Comparison of ENCODE assay signal across 11 mouse cellular contexts in genomic region chr3:68071395-68072386, GRCm38 (mm10). TPM values are rescaled to one million over a fixed set of nuclear protein-coding genes. Genes with fewer than 3 reads are reported as not detected.
A peak's percentile ranks its signal among the peaks of the same experiment; 100 is the strongest.
DNase-seq lines count a peak whose midpoint lies in the region; ATAC-seq lines count a peak whose summit lies in the region.
"Had no signal": no experiment of that assay in that cellular context is flagged by ENCODE, and none has a peak within 500 bp of the region (broad histone marks: within the 10 kb centered on the region; RNA-seq: fewer than 3 reads in every experiment).

No protein-coding gene starts in this region.

- H3K9me3 ChIP-seq in hindbrain, embryonic 14.5 days (ENCODE audit: control insufficient read depth, low read length) = no peaks in the 10 kb centered on the region
- no peaks in the 10 kb centered on the region for H3K9me3 ChIP-seq in hindbrain, embryonic 10.5 days
- H3K9me3 ChIP-seq in neural tube, embryonic 13.5 days = no peaks in the 10 kb centered on the region
- H3K9me3 ChIP-seq in neural tube, embryonic 14.5 days (ENCODE audit: control insufficient read depth, low read length) = no peaks in the 10 kb centered on the region
- H3K9me3 ChIP-seq: embryonic facial prominence, embryonic 12.5 days; heart, embryonic 10.5 days had no signal

- DNase-seq in hindbrain, embryonic 14.5 days (ENCODE audit: low spot score) = peak; percentile 77
- DNase-seq in hindbrain, embryonic 10.5 days (ENCODE audit: low spot score) = no peak
- no peak for DNase-seq in neural tube, embryonic 10.5 days (ENCODE audit: extremely low spot score, low spot score)
- DNase-seq: lung, postnatal 36 days; right cerebral cortex, postnatal 25 days had no signal

- no peaks in the 10 kb centered on the region for H3K27me3 ChIP-seq in hindbrain, embryonic 14.5 days (ENCODE audit: control insufficient read depth, insufficient read depth, low read length)
- H3K27me3 ChIP-seq in hindbrain, embryonic 10.5 days (ENCODE audit: insufficient read depth, poor library complexity, severe bottlenecking) = no peaks in the 10 kb centered on the region
- no peaks in the 10 kb centered on the region for H3K27me3 ChIP-seq in neural tube, embryonic 13.5 days
- H3K27me3 ChIP-seq in neural tube, embryonic 14.5 days (ENCODE audit: control insufficient read depth, insufficient read depth, low read length) = no peaks in the 10 kb centered on the region
- H3K27me3 ChIP-seq: embryonic facial prominence, embryonic 12.5 days had no signal

- no peaks in the 10 kb centered on the region for H3K4me1 ChIP-seq in hindbrain, embryonic 14.5 days (replicated peaks; ENCODE audit: control insufficient read depth, insufficient read depth, low read length)
- no peaks in the 10 kb centered on the region for H3K4me1 ChIP-seq in hindbrain, embryonic 10.5 days (replicated peaks)
- H3K4me1 ChIP-seq in neural tube, embryonic 13.5 days (replicated peaks) = peaks cover 12% of the 10 kb centered on the region
- H3K4me1 ChIP-seq in neural tube, embryonic 14.5 days (ENCODE audit: control insufficient read depth, insufficient read depth, low read length) = no peaks in the 10 kb centered on the region
- H3K4me1 ChIP-seq: embryonic facial prominence, embryonic 12.5 days; heart, embryonic 10.5 days had no signal

- H3K36me3 ChIP-seq in hindbrain, embryonic 14.5 days (replicated peaks; ENCODE audit: control insufficient read depth, insufficient read depth) = no peaks in the 10 kb centered on the region
- H3K36me3 ChIP-seq in hindbrain, embryonic 10.5 days = no peaks in the 10 kb centered on the region
- H3K36me3 ChIP-seq in neural tube, embryonic 13.5 days = no peaks in the 10 kb centered on the region
- no peaks in the 10 kb centered on the region for H3K36me3 ChIP-seq in neural tube, embryonic 14.5 days (ENCODE audit: control insufficient read depth, insufficient read depth, low read length)
- H3K36me3 ChIP-seq: embryonic facial prominence, embryonic 12.5 days; heart, embryonic 10.5 days had no signal

- 56% methylated on average over 9 of the region's 9 CpGs for WGBS in hindbrain, embryonic 14.5 days
- WGBS in hindbrain, embryonic 10.5 days = 88% methylated on average over 9 of the region's 9 CpGs
- WGBS in neural tube, embryonic 13.5 days = 47% methylated on average over 9 of the region's 9 CpGs
- 43% methylated on average over 9 of the region's 9 CpGs for WGBS in neural tube, embryonic 14.5 days

- H3K4me3 ChIP-seq in hindbrain, embryonic 14.5 days (replicated peaks; ENCODE audit: low read length) = no peak overlapping the region
- H3K4me3 ChIP-seq in hindbrain, embryonic 10.5 days = no peak overlapping the region
- no peak overlapping the region for H3K4me3 ChIP-seq in neural tube, embryonic 13.5 days
- H3K4me3 ChIP-seq in neural tube, embryonic 14.5 days (ENCODE audit: low read depth, low read length) = no peak overlapping the region
- H3K4me3 ChIP-seq: embryonic facial prominence, embryonic 12.5 days; heart, embryonic 10.5 days had no signal

- ATAC-seq in hindbrain, embryonic 14.5 days (ENCODE audit: low FRiP score) = peak; percentile 84
- peak; percentile 88 for ATAC-seq in neural tube, embryonic 13.5 days (ENCODE audit: low read depth)
- ATAC-seq in granulocyte monocyte progenitor cell, adult 5-6 weeks (replicated peaks; ENCODE audit: poor library complexity, severe bottlenecking) = peak; percentile 42; the same call in 1 of the 2 replicates
- peak; percentile 87 for ATAC-seq in neural tube, embryonic 14.5 days (ENCODE audit: low read depth)
- ATAC-seq in monocyte, adult 5-6 weeks (replicated peaks; ENCODE audit: insufficient number of reproducible peaks, low FRiP score, low TSS enrichment, poor library complexity, severe bottlenecking) = no peak

- H3K4me2 ChIP-seq in hindbrain, embryonic 14.5 days (replicated peaks) = no peak overlapping the region
- H3K4me2 ChIP-seq in neural tube, embryonic 13.5 days = no peak overlapping the region
- no peak overlapping the region for H3K4me2 ChIP-seq in neural tube, embryonic 14.5 days (ENCODE audit: low read depth, low read length)
- H3K4me2 ChIP-seq: embryonic facial prominence, embryonic 12.5 days had no signal

- no peak overlapping the region for H3K9ac ChIP-seq in hindbrain, embryonic 14.5 days
- H3K9ac ChIP-seq in neural tube, embryonic 13.5 days = no peak overlapping the region
- H3K9ac ChIP-seq in neural tube, embryonic 14.5 days (replicated peaks; ENCODE audit: low read depth, low read length) = no peak overlapping the region
- H3K9ac ChIP-seq: embryonic facial prominence, embryonic 12.5 days had no signal

- H3K27ac ChIP-seq in hindbrain, embryonic 14.5 days = peak overlapping the region; percentile 44
- no peak overlapping the region for H3K27ac ChIP-seq in hindbrain, embryonic 10.5 days
- H3K27ac ChIP-seq in neural tube, embryonic 13.5 days (replicated peaks) = peak overlapping the region; percentile 68
- H3K27ac ChIP-seq in neural tube, embryonic 14.5 days (ENCODE audit: low read depth, low read length) = no peak overlapping the region
- H3K27ac ChIP-seq: embryonic facial prominence, embryonic 12.5 days; heart, embryonic 10.5 days had no signal

RNA-seq across cellular contexts. Expression of gene Schip1, which starts 7.1 kb away (rescaled TPM):
- 163 and 172 TPM in 2 replicates for polyA plus RNA-seq in hindbrain, embryonic 14.5 days (2014; fragmentation: Nextera tagmentation; extraction: Ambion mirVana)
- 49.3 and 86.4 TPM in 2 replicates for polyA plus RNA-seq in hindbrain, embryonic 10.5 days (2016; fragmentation: Nextera tagmentation; extraction: Ambion mirVana)
- 160 and 165 TPM in 2 replicates for polyA plus RNA-seq in neural tube, embryonic 13.5 days (2015; fragmentation: Nextera tagmentation; extraction: Ambion mirVana)
- total RNA-seq in granulocyte monocyte progenitor cell, adult 5-6 weeks (2014; fragmentation: Nextera tagmentation) = 0.30 and 5.2 TPM in 2 replicates
- total RNA-seq in granulocyte monocyte progenitor cell, adult 5-6 weeks (2017) = 2.5 and 3.2 TPM in 2 replicates
- 172 and 188 TPM in 2 replicates for polyA plus RNA-seq in neural tube, embryonic 14.5 days (2014; fragmentation: Nextera tagmentation; extraction: Ambion mirVana)
- 0.29 to 0.39 TPM in 2 of 3 replicates, not detected in the other for total RNA-seq in monocyte, adult 5-6 weeks (2017)

Comparison
In these comparisons a context has a peak if more than half of its experiments do, and no peak if none do; other contexts are left out.
1. H3K27ac ChIP-seq: peak in hindbrain, embryonic 14.5 days (single experiment) and neural tube, embryonic 13.5 days (single experiment); none in hindbrain, embryonic 10.5 days (single experiment) and neural tube, embryonic 14.5 days (single experiment).